Mouse (Mus musculus) C2C12 (cell line): ENCODE data around the gene Tenm2. TPM values are rescaled to one million over a fixed set of nuclear protein-coding genes. Genes with fewer than 3 reads are reported as not detected.

Experiments used
- H3K27me3 ChIP-seq: one replicate; pipeline ENCODE4 v1.6.1; 2011; ENCODE audit not compliant: control insufficient read depth, insufficient read depth, insufficient read length
- H3K36me3 ChIP-seq: one replicate; pipeline ENCODE4 v1.6.1; 2011; ENCODE audit not compliant: control insufficient read depth, insufficient read depth
- H3K4me3 ChIP-seq: one replicate; pipeline ENCODE4 v1.5.1; 2011; ENCODE audit warnings: mild to moderate bottlenecking, control low read depth; ENCODE audit not compliant: poor library complexity, insufficient read depth, severe bottlenecking
- H3K79me2 ChIP-seq: one replicate; pipeline ENCODE4 v1.6.1; 2011; ENCODE audit not compliant: control insufficient read depth, insufficient read depth
- H3K79me3 ChIP-seq: one replicate; pipeline ENCODE4 v1.6.1; 2011; ENCODE audit warnings: low read depth, control low read depth
- H3ac ChIP-seq: one replicate; pipeline ENCODE3; 2011; ENCODE audit warnings: low read depth; ENCODE audit not compliant: control insufficient read depth, insufficient read length
- CEBPB ChIP-seq: IDR thresholded peaks from one replicate; pipeline ENCODE4 v1.6.1; 2011; ENCODE audit warnings: low read depth, mild to moderate bottlenecking, control low read depth, moderate library complexity
- CTCF ChIP-seq: IDR thresholded peaks from one replicate; pipeline ENCODE4 v1.5.1; 2011; ENCODE audit not compliant: control insufficient read depth, insufficient read depth, insufficient read length
- FOSL1 ChIP-seq: IDR thresholded peaks from one replicate; pipeline ENCODE4 v1.8.0; 2011; ENCODE audit warnings: mild to moderate bottlenecking, low read length; ENCODE audit not compliant: poor library complexity, insufficient read depth, severe bottlenecking
- MAX ChIP-seq: IDR thresholded peaks from one replicate; pipeline ENCODE4 v1.6.1; 2011; ENCODE audit warnings: mild to moderate bottlenecking, control low read depth
- MYOD1 ChIP-seq: IDR thresholded peaks from one replicate; pipeline ENCODE4 v1.6.1; 2011; ENCODE audit warnings: low read depth; ENCODE audit not compliant: control insufficient read depth, insufficient read length
- MYOG ChIP-seq: IDR thresholded peaks from one replicate; pipeline ENCODE4 v1.6.1; 2011; ENCODE audit not compliant: control insufficient read depth, insufficient read length; ENCODE audit errors: extremely low read depth
- USF1 ChIP-seq: IDR thresholded peaks from one replicate; pipeline ENCODE4 v1.6.1; 2011; ENCODE audit warnings: low read depth, mild to moderate bottlenecking, control low read depth, moderate library complexity
- polyA plus RNA-seq: library from polyadenylated mRNA; unstranded; fragments of >200 nt; fragmentation: generic; extraction: Trizol; gene quantifications from one replicate; pipeline ENCODE4 v1.2.1, GENCODE M21; 2012; ENCODE audit warnings: missing spikeins

Tenm2 gene
- polyA plus RNA-seq, 1 experiment: not detected

DNA sequence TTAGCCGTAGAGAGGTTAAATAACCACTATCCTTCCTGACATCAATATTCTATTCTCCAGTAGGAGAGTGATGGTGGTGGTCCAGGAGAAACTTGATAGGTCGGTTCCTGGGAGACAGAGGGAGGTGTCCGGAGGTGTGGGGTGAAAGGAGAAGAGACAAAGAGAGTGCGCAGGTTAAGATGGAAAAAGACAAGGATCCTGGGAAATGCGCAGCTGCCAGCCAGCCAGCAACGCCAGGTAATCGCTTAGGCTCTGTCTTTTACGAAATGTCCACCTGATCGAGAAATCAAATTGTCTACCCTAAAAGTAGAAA is 957.9 kb downstream of the Tenm2 start:
- H3ac ChIP-seq: no peak overlapping the region
- H3K27me3 ChIP-seq: no peaks in the 10 kb centered on the region
- TF ChIP-seq CTCF: no peak
- TF ChIP-seq USF1: no peak
- no peak for TF ChIP-seq CEBPB
- no peak for TF ChIP-seq MYOG
- TF ChIP-seq FOSL1: no peak
- TF ChIP-seq MYOD1: no peak
- TF ChIP-seq MAX: no peak
- H3K79me2 ChIP-seq: no peaks in the 10 kb centered on the region
- H3K79me3 ChIP-seq: no peaks in the 10 kb centered on the region
- H3K36me3 ChIP-seq: no peaks in the 10 kb centered on the region
- H3K4me3 ChIP-seq: no peak overlapping the region

- H3K36me3 ChIP-seq: no peaks in the 10 kb centered on the region
- no peak overlapping the region for H3ac ChIP-seq
- no peaks in the 10 kb centered on the region for H3K79me3 ChIP-seq
- TF ChIP-seq MYOD1 (no peak), CEBPB (no peak), MYOG (no peak), USF1 (no peak), CTCF (no peak), MAX (no peak), FOSL1 (no peak)
- no peaks in the 10 kb centered on the region for H3K79me2 ChIP-seq
- H3K4me3 ChIP-seq: no peak overlapping the region
- H3K27me3 ChIP-seq: no peaks in the 10 kb centered on the region
Observed at GRCm38 (mm10) chr11:36277192-36277902, 958.4 kb downstream of the Tenm2 start.

DNA sequence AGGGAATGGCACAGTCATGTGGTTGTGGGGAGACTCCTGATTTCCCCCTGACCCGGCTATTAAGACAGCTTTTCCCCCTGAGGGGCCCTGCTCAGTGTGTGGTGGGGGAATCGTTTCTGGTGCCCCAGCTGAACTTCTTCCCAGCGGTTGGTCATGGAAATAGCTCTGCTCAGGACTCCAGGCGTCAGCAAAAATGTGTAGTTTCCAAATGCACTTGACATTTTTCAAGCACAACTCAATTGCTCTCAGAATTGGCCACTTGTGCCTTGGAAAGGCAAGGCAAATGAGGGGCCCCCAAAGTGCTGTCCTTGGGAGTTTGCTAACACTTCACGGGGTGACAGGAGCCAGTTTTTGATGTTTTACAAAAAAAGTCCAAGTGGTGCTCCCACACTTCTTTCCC is 959.7 kb downstream of the Tenm2 start:
- no peak for TF ChIP-seq CTCF
- TF ChIP-seq USF1: no peak
- TF ChIP-seq MYOD1: no peak
- no peak for TF ChIP-seq FOSL1
- TF ChIP-seq MAX: no peak
- TF ChIP-seq MYOG: no peak
- TF ChIP-seq CEBPB: no peak
- H3K36me3 ChIP-seq: no peaks in the 10 kb centered on the region
- H3K79me2 ChIP-seq: no peaks in the 10 kb centered on the region
- H3K4me3 ChIP-seq: no peak overlapping the region
- H3ac ChIP-seq: no peak overlapping the region
- H3K27me3 ChIP-seq: no peaks in the 10 kb centered on the region
- H3K79me3 ChIP-seq: no peaks in the 10 kb centered on the region

GRCm38 (mm10) chr11:36272149-36272548 is 963.6 kb downstream of the Tenm2 start:
- Histone ChIP-seq H3K79me3 (no peaks in the 10 kb centered on the region), H3K27me3 (no peaks in the 10 kb centered on the region), H3ac (no peak overlapping the region), H3K4me3 (no peak overlapping the region), H3K79me2 (no peaks in the 10 kb centered on the region), H3K36me3 (no peaks in the 10 kb centered on the region)
- TF ChIP-seq CTCF: no peak
- TF ChIP-seq CEBPB: no peak
- no peak for TF ChIP-seq MAX
- no peak for TF ChIP-seq MYOG
- TF ChIP-seq USF1: no peak
- TF ChIP-seq FOSL1: no peak

DNA sequence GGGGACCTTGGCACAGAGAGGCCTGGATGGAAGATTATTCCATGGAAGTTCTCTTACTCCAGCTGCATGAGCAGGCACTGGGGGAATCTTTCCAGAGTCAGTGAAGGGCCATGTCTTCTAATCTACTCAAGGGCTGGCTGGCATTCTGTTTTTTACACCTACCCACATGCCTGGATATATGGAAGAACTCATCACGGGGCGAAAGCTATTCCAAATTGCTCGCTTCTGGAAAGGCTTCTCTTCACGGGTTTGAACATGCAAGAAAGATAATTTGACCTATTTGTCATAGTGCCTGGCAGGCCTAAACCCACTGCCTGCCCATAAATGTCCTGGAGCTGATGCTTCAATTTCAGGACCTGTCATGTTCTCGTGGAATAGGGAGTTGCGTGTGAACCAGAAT is 965.8 kb downstream of the Tenm2 start:
- no peak overlapping the region for H3K4me3 ChIP-seq
- no peaks in the 10 kb centered on the region for H3K27me3 ChIP-seq
- no peak for TF ChIP-seq USF1
- TF ChIP-seq MAX: no peak
- TF ChIP-seq CTCF: no peak
- no peak for TF ChIP-seq CEBPB
- no peak for TF ChIP-seq MYOD1
- TF ChIP-seq MYOG: no peak
- no peak for TF ChIP-seq FOSL1
- no peaks in the 10 kb centered on the region for H3K36me3 ChIP-seq
- H3K79me2 ChIP-seq: no peaks in the 10 kb centered on the region
- no peaks in the 10 kb centered on the region for H3K79me3 ChIP-seq
- H3ac ChIP-seq: no peak overlapping the region

- no peak for TF ChIP-seq FOSL1
- no peak for TF ChIP-seq USF1
- no peak for TF ChIP-seq MYOD1
- TF ChIP-seq CTCF: no peak
- no peak for TF ChIP-seq MYOG
- TF ChIP-seq MAX: no peak
- TF ChIP-seq CEBPB: no peak
- Histone ChIP-seq H3ac (no peak overlapping the region), H3K4me3 (no peak overlapping the region), H3K79me3 (no peaks in the 10 kb centered on the region), H3K27me3 (no peaks in the 10 kb centered on the region), H3K36me3 (no peaks in the 10 kb centered on the region), H3K79me2 (no peaks in the 10 kb centered on the region)
Observed at GRCm38 (mm10) chr11:36264776-36265466, 970.8 kb downstream of the Tenm2 start.
